Mouse (Mus musculus) gastrocnemius, postnatal 25 days (tissue): ENCODE data around the gene Stk36. TPM values are rescaled to one million over a fixed set of nuclear protein-coding genes. Genes with fewer than 3 reads are reported as not detected.

Experiments
- DNase-seq: peaks from one replicate; pipeline ENCODE4 v3.0.0; 2022
- long read RNA-seq, 2 experiments: library from polyadenylated mRNA; stranded (forward); transcript quantifications; one replicate each; pipeline ENCODE4 v2.0.0; 2021
- total RNA-seq, 2 experiments: library from RNA; stranded (reverse); gene quantifications; 1 replicate in 1 of 2; 2 replicates in 1 of 2; pipeline ENCODE4 v1.2.3; 2021

The Stk36 gene
- under 1 TPM; 0.84 to 0.96 TPM for total RNA-seq
- long read RNA-seq, experiment 1: 0 reads
- long read RNA-seq, experiment 2, partial matches to known transcripts: 2 of 2 reads
- long read RNA-seq, experiment 2, other reads (novel, unspliced or antisense): 0 of 2 reads

- DNase-seq: peak; percentile 82
These were observed at the start of gene Stk36, which contains the start of gene Rnf25 for GRCm38 (mm10) chr1:74601267-74601962. Gene Stk36 (plus strand): TSS chr1:74601445. Gene Rnf25 (minus strand): TSS chr1:74601397.

GRCm38 (mm10) chr1:74559061-74559460 is 42.2 kb upstream of the Stk36 start:
- DNase-seq: no peak

GRCm38 (mm10) chr1:74565834-74566233 is 35.4 kb upstream of the Stk36 start:
- DNase-seq: no peak

- no peak for DNase-seq
These were observed 31.2 kb upstream of the Stk36 start for GRCm38 (mm10) chr1:74569739-74570719.

- no peak for DNase-seq
These were observed 18.6 kb upstream of the Stk36 start for GRCm38 (mm10) chr1:74582621-74583020.

GRCm38 (mm10) chr1:74584616-74585398 is 16.4 kb upstream of the Stk36 start:
- DNase-seq: peak; percentile 56

- DNase-seq: no peak
These were observed 13.9 kb upstream of the Stk36 start for GRCm38 (mm10) chr1:74587233-74587772.

GRCm38 (mm10) chr1:74587773-74588445 is 13.3 kb upstream of the Stk36 start, which contains the start of the genes Zfp142 and Bcs1l:
Gene Zfp142 (minus strand): TSS chr1:74588246.
Gene Bcs1l (plus strand): TSS chr1:74588289.
- peak; percentile 99 for DNase-seq

GRCm38 (mm10) chr1:74594434-74594833 is 6.8 kb upstream of the Stk36 start:
- no peak for DNase-seq

GRCm38 (mm10) chr1:74600501-74601266 is 561 bp upstream of the Stk36 start:
- DNase-seq: no peak

GRCm38 (mm10) chr1:74624183-74624582 is 22.9 kb downstream of the Stk36 start:
- no peak for DNase-seq

- DNase-seq: no peak
These were observed 24.8 kb downstream of the Stk36 start for GRCm38 (mm10) chr1:74626076-74626475.

- no peak for DNase-seq
These were observed 26.8 kb downstream of the Stk36 start for GRCm38 (mm10) chr1:74628001-74628400.

GRCm38 (mm10) chr1:74632734-74633133 is 31.5 kb downstream of the Stk36 start:
- DNase-seq: no peak

GRCm38 (mm10) chr1:74643524-74643923 is 42.3 kb downstream of the Stk36 start:
- no peak for DNase-seq

- DNase-seq: no peak
These were observed 42.7 kb downstream of the Stk36 start for GRCm38 (mm10) chr1:74643926-74644325.

- peak; percentile 94 for DNase-seq
These were observed 60.4 kb downstream of the Stk36 start, which contains the start of gene Ttll4 for GRCm38 (mm10) chr1:74661448-74662195. Gene Ttll4 (plus strand): TSS chr1:74661745.

GRCm38 (mm10) chr1:74662253-74662865 is 61.1 kb downstream of the Stk36 start:
- no peak for DNase-seq

- DNase-seq: no peak
These were observed 63.9 kb downstream of the Stk36 start for GRCm38 (mm10) chr1:74665153-74665552.
